Mouse (Mus musculus): ENCODE measurements around the gene Snx9.

The Snx9 gene

GRCm38 (mm10) chr17:5973536-5973935 lies 132.4 kb downstream of the Snx9 start:
- no peak for DNase-seq

- DNase-seq, result peak; percentile 51
Measured at GRCm38 (mm10) chr17:5975099-5975977, 134.2 kb downstream of the Snx9 start.

GRCm38 (mm10) chr17:5976221-5977055 lies 135.3 kb downstream of the Snx9 start:
- DNase-seq, result no peak

- no peak for DNase-seq
Measured at GRCm38 (mm10) chr17:5977056-5977920, 136.2 kb downstream of the Snx9 start.

GRCm38 (mm10) chr17:5977921-5978504 lies 136.9 kb downstream of the Snx9 start:
- no peak for DNase-seq

- no peak for DNase-seq
Measured at GRCm38 (mm10) chr17:5978505-5979077, 137.5 kb downstream of the Snx9 start.

- DNase-seq, result no peak
Measured at GRCm38 (mm10) chr17:5980860-5981259, 139.7 kb downstream of the Snx9 start.
